Mouse (Mus musculus) C2C12 (cell line): ENCODE measurements around the gene Nrap.

ENCODE experiments used
- CTCF ChIP-seq: IDR thresholded peaks from one replicate; pipeline ENCODE4 v1.5.1; 2011; ENCODE audit not compliant: control insufficient read depth, insufficient read depth, insufficient read length
- FOSL1 ChIP-seq: IDR thresholded peaks from one replicate; pipeline ENCODE4 v1.8.0; 2011; ENCODE audit warnings: mild to moderate bottlenecking, low read length; ENCODE audit not compliant: poor library complexity, insufficient read depth, severe bottlenecking
- MAX ChIP-seq: IDR thresholded peaks from one replicate; pipeline ENCODE4 v1.6.1; 2011; ENCODE audit warnings: mild to moderate bottlenecking, control low read depth
- USF1 ChIP-seq: IDR thresholded peaks from one replicate; pipeline ENCODE4 v1.6.1; 2011; ENCODE audit warnings: low read depth, mild to moderate bottlenecking, control low read depth, moderate library complexity

DNA sequence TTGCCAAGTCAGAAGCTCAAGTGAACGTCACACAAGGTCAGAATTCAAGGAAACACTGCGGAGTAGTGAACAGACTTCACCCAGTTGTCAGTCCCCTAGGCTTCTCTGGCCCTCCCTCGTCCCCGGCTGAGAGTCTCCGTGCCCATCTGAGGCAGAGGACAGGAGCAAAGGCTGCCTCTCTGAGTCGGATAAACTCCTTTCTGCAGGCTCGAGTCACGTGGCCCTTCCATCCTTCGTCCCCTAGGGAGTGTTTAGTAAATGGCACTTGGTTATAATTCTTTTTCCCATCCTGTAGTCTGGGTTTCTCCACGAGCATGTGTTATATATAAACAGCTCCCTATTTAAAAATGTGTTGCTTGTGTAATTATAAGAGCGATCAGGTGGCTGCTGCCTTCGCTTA lies 33.5 kb upstream of the Nrap start:
- TF ChIP-seq CTCF (no peak), USF1 (no peak), MAX (no peak), FOSL1 (no peak)
